Mouse (Mus musculus) liver, embryonic 12.5 days (tissue): Measurements from ENCODE around the gene Kif16b. TPM values are rescaled to one million over a fixed set of nuclear protein-coding genes. Genes with fewer than 3 reads are reported as not detected.

Experiments
- ATAC-seq: fragments of 200-750 bp; cut with Nextera tagmentation; 2 replicates; pipeline ENCODE4 v1.8.0; 2017; ENCODE audit warnings: moderate number of reproducible peaks, mild to moderate bottlenecking, moderate library complexity
- H3K27ac ChIP-seq: fragments of 300-500 bp; sonication (generic); 2 replicates; pipeline ENCODE4 v1.5.1; 2016; ENCODE audit warnings: mild to moderate bottlenecking
- H3K27me3 ChIP-seq: fragments of 300-500 bp; sonication (generic); replicated peaks from 2 replicates; pipeline ENCODE4 v1.6.1; 2016; ENCODE audit warnings: mild to moderate bottlenecking, moderate library complexity
- H3K36me3 ChIP-seq: fragments of 300-500 bp; sonication (generic); 2 replicates; pipeline ENCODE4 v1.6.1; 2016; ENCODE audit warnings: mild to moderate bottlenecking, moderate library complexity
- H3K4me1 ChIP-seq: fragments of 300-500 bp; sonication (generic); 2 replicates; pipeline ENCODE4 v1.6.1; 2016
- H3K4me2 ChIP-seq: fragments of 300-500 bp; sonication (generic); 2 replicates; pipeline ENCODE4 v1.6.1; 2016; ENCODE audit warnings: mild to moderate bottlenecking, moderate library complexity
- H3K4me3 ChIP-seq: fragments of 300-500 bp; sonication (generic); 2 replicates; pipeline ENCODE4 v1.5.1; 2016; ENCODE audit warnings: mild to moderate bottlenecking, moderate library complexity
- H3K9ac ChIP-seq: fragments of 300-500 bp; sonication (generic); 2 replicates; pipeline ENCODE4 v1.6.1; 2016; ENCODE audit warnings: mild to moderate bottlenecking, moderate library complexity
- H3K9me3 ChIP-seq: fragments of 300-500 bp; sonication (generic); replicated peaks from 2 replicates; pipeline ENCODE4 v1.6.1; 2016; ENCODE audit warnings: mild to moderate bottlenecking, moderate library complexity
- WGBS: fragments of 180-500 bp; shearing (Covaris S2); methylation state at CpG from one replicate; pipeline ENCODE4 v1.1.7; 2016; ENCODE audit not compliant: insufficient replicate concordance; 5-methylcytosine and 5-hydroxymethylcytosine counted together
- polyA plus RNA-seq: library from polyadenylated mRNA; unstranded; fragments of >200 nt; fragmentation: Nextera tagmentation; extraction: Ambion mirVana; gene quantifications from 2 replicates; pipeline ENCODE4 v1.2.1, GENCODE M21; 2016

The Kif16b gene
- 5.7 and 5.8 TPM in 2 replicates for polyA plus RNA-seq

- Histone ChIP-seq H3K4me3 (peak within 1 kb of the TSS; percentile 76), H3K9ac (peak within 1 kb of the TSS; percentile 85), H3K36me3 (no peaks in the 10 kb centered on the region), H3K9me3 (no peaks in the 10 kb centered on the region), H3K4me1 (peaks cover 31% of the 10 kb centered on the region), H3K27ac (peak within 1 kb of the TSS; percentile 84), H3K27me3 (no peaks in the 10 kb centered on the region), H3K4me2 (peak within 1 kb of the TSS; percentile 98)
- ATAC-seq = peak; percentile 89
- WGBS = 1% methylated on average over 59 of the region's 64 CpGs
These were observed at the start of gene Kif16b for GRCm38 (mm10) chr2:142900862-142901805. Kif16b (minus strand) TSS chr2:142901531.

GRCm38 (mm10) chr2:142940899-142941642 is 39.7 kb upstream of the Kif16b start:
- WGBS = 42% methylated on average over 6 of the region's 6 CpGs
- Histone ChIP-seq H3K36me3 (no peaks in the 10 kb centered on the region), H3K4me2 (no peak overlapping the region), H3K4me3 (no peak overlapping the region), H3K27ac (no peak overlapping the region), H3K9ac (no peak overlapping the region), H3K27me3 (no peaks in the 10 kb centered on the region), H3K9me3 (no peaks in the 10 kb centered on the region), H3K4me1 (no peaks in the 10 kb centered on the region)
- ATAC-seq = no peak

- Histone ChIP-seq H3K4me3 (no peak overlapping the region), H3K36me3 (no peaks in the 10 kb centered on the region), H3K27ac (no peak overlapping the region), H3K9me3 (no peaks in the 10 kb centered on the region), H3K4me2 (no peak overlapping the region), H3K4me1 (no peaks in the 10 kb centered on the region), H3K27me3 (no peaks in the 10 kb centered on the region), H3K9ac (no peak overlapping the region)
- 57% methylated on average over 4 of the region's 4 CpGs for WGBS
- no peak for ATAC-seq
These were observed 29.1 kb upstream of the Kif16b start for GRCm38 (mm10) chr2:142930445-142930844.

- 70% methylated on average over 10 of the region's 10 CpGs for WGBS
- no peak for ATAC-seq
- Histone ChIP-seq H3K4me3 (no peak overlapping the region), H3K4me1 (no peaks in the 10 kb centered on the region), H3K27ac (no peak overlapping the region), H3K9ac (no peak overlapping the region), H3K9me3 (no peaks in the 10 kb centered on the region), H3K27me3 (no peaks in the 10 kb centered on the region), H3K36me3 (no peaks in the 10 kb centered on the region), H3K4me2 (no peak overlapping the region)
These were observed 28.1 kb upstream of the Kif16b start for GRCm38 (mm10) chr2:142929226-142930112.

GRCm38 (mm10) chr2:142910808-142911388 is 9.6 kb upstream of the Kif16b start:
- WGBS = 79% methylated on average over 3 of the region's 3 CpGs
- Histone ChIP-seq H3K4me3 (no peak overlapping the region), H3K36me3 (no peaks in the 10 kb centered on the region), H3K27me3 (no peaks in the 10 kb centered on the region), H3K9ac (no peak overlapping the region), H3K27ac (no peak overlapping the region), H3K4me2 (no peak overlapping the region), H3K4me1 (no peaks in the 10 kb centered on the region), H3K9me3 (no peaks in the 10 kb centered on the region)
- ATAC-seq = no peak

- Histone ChIP-seq H3K4me2 (no peak overlapping the region), H3K9ac (no peak overlapping the region), H3K4me1 (no peaks in the 10 kb centered on the region), H3K36me3 (no peaks in the 10 kb centered on the region), H3K4me3 (no peak overlapping the region), H3K27ac (no peak overlapping the region), H3K9me3 (no peaks in the 10 kb centered on the region), H3K27me3 (no peaks in the 10 kb centered on the region)
- 67% methylated on average over 3 of the region's 3 CpGs for WGBS
- no peak for ATAC-seq
These were observed 7.9 kb upstream of the Kif16b start for GRCm38 (mm10) chr2:142909213-142909612.

- no peak overlapping the region for H3K4me3 ChIP-seq
- ATAC-seq = no peak
- 67% methylated on average over 4 of the region's 4 CpGs for WGBS
- no peaks in the 10 kb centered on the region for H3K27me3 ChIP-seq
- no peak overlapping the region for H3K4me2 ChIP-seq
- H3K27ac ChIP-seq = no peak overlapping the region
- no peaks in the 10 kb centered on the region for H3K9me3 ChIP-seq
- peaks cover 15% of the 10 kb centered on the region for H3K4me1 ChIP-seq
- no peaks in the 10 kb centered on the region for H3K36me3 ChIP-seq
- H3K9ac ChIP-seq = no peak overlapping the region
These were observed 5.7 kb upstream of the Kif16b start for GRCm38 (mm10) chr2:142907056-142907455.

GRCm38 (mm10) chr2:142902905-142903895 is 1.9 kb upstream of the Kif16b start:
- H3K27me3 ChIP-seq = no peaks in the 10 kb centered on the region
- no peaks in the 10 kb centered on the region for H3K36me3 ChIP-seq
- peak; percentile 95 for ATAC-seq
- H3K4me2 ChIP-seq = peak overlapping the region; percentile 98
- H3K9me3 ChIP-seq = no peaks in the 10 kb centered on the region
- H3K4me3 ChIP-seq = peak overlapping the region; percentile 52
- H3K9ac ChIP-seq = peak overlapping the region; percentile 61
- WGBS = 6% methylated on average over 34 of the region's 34 CpGs
- H3K4me1 ChIP-seq = peaks cover 31% of the 10 kb centered on the region
- peak overlapping the region; percentile 84 for H3K27ac ChIP-seq

GRCm38 (mm10) chr2:142900120-142900861 is 1.0 kb downstream of the Kif16b start:
- no peak overlapping the region for H3K27ac ChIP-seq
- peak overlapping the region; percentile 76 for H3K4me3 ChIP-seq
- H3K36me3 ChIP-seq = no peaks in the 10 kb centered on the region
- peak overlapping the region; percentile 98 for H3K4me2 ChIP-seq
- no peak for ATAC-seq
- H3K9ac ChIP-seq = peak overlapping the region; percentile 85; the same call in 1 of the 2 replicates
- peaks cover 31% of the 10 kb centered on the region for H3K4me1 ChIP-seq
- no peaks in the 10 kb centered on the region for H3K9me3 ChIP-seq
- WGBS = 36% methylated on average over 10 of the region's 10 CpGs
- H3K27me3 ChIP-seq = no peaks in the 10 kb centered on the region

- Histone ChIP-seq H3K9me3 (no peaks in the 10 kb centered on the region), H3K27ac (no peak overlapping the region), H3K27me3 (no peaks in the 10 kb centered on the region), H3K4me1 (peaks cover 5% of the 10 kb centered on the region; the same call in 1 of the 2 replicates), H3K36me3 (no peaks in the 10 kb centered on the region), H3K9ac (no peak overlapping the region), H3K4me2 (no peak overlapping the region), H3K4me3 (no peak overlapping the region)
- WGBS = 75% methylated on average over 1 of the region's 1 CpGs
- no peak for ATAC-seq
These were observed 7.6 kb downstream of the Kif16b start for GRCm38 (mm10) chr2:142893780-142894179.
